Mouse (Mus musculus) limb, embryonic 10.5 days (tissue): ENCODE results near the gene Stat4. TPM values are rescaled to one million over a fixed set of nuclear protein-coding genes. Genes with fewer than 3 reads are reported as not detected.

Experiments used
- DNase-seq: peaks from one replicate; pipeline ENCODE4 v3.0.0-alpha.2; 2017; ENCODE audit warnings: low spot score
- H3K27ac ChIP-seq: fragments of 300-500 bp; sonication (generic); 2 replicates; pipeline ENCODE4 v1.5.1; 2016; ENCODE audit warnings: mild to moderate bottlenecking
- H3K27me3 ChIP-seq: fragments of 300-500 bp; sonication (generic); 2 replicates; pipeline ENCODE4 v1.6.1; 2016; ENCODE audit warnings: low read depth, mild to moderate bottlenecking; ENCODE audit not compliant: poor library complexity, severe bottlenecking
- H3K36me3 ChIP-seq: fragments of 300-500 bp; sonication (generic); 2 replicates; pipeline ENCODE4 v1.6.1; 2016; ENCODE audit warnings: mild to moderate bottlenecking, moderate library complexity
- H3K4me1 ChIP-seq: fragments of 300-500 bp; sonication (generic); 2 replicates; pipeline ENCODE4 v1.6.1; 2016
- H3K4me3 ChIP-seq: fragments of 300-500 bp; sonication (generic); 2 replicates; pipeline ENCODE4 v1.5.1; 2016; ENCODE audit warnings: mild to moderate bottlenecking, moderate library complexity
- H3K9me3 ChIP-seq: fragments of 300-500 bp; sonication (generic); replicated peaks from 2 replicates; pipeline ENCODE4 v1.6.1; 2016; ENCODE audit warnings: mild to moderate bottlenecking
- WGBS: fragments of 180-500 bp; shearing (Covaris S2); methylation state at CpG from one replicate; pipeline ENCODE4 v1.1.7; 2016; 5-methylcytosine and 5-hydroxymethylcytosine counted together
- polyA plus RNA-seq: library from polyadenylated mRNA; unstranded; fragments of >200 nt; fragmentation: Nextera tagmentation; extraction: Ambion mirVana; gene quantifications from 2 replicates; pipeline ENCODE4 v1.2.1, GENCODE M21; 2016

Gene Stat4
- polyA plus RNA-seq = 1.1 and 1.9 TPM in 2 replicates

DNA sequence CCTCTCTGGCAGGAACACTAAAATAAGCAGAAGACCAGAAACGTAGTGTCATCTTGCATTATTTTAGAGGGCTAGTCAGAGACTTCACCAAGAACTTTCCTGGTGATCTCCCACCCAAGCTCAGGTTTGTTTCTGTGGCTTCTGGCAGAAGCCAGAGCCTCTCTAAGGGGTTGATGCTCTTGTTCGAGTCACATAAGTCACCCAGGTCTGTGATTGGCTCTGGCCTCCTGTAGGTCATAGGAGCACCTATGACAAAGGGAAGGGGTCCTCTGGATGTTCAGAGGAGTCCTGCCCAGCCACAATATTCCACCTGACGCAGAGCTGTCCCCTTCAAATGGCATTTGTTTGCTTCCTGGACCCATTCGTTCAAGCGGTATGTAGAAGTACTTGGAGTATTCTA is at the start of gene Stat4:
TSS of gene Stat4 (plus strand) at position 301 of the 400 bp plus-strand sequence.
- H3K27me3 ChIP-seq = no peaks in the 10 kb centered on the region
- H3K27ac ChIP-seq = no peak within 1 kb of the TSS
- 94% methylated on average over 5 of the region's 5 CpGs for WGBS
- H3K4me3 ChIP-seq = no peak within 1 kb of the TSS
- no peaks in the 10 kb centered on the region for H3K36me3 ChIP-seq
- no peaks in the 10 kb centered on the region for H3K4me1 ChIP-seq
- no peaks in the 10 kb centered on the region for H3K9me3 ChIP-seq
- no peak for DNase-seq

GRCm38 (mm10) chr1:51938357-51938756 is 48.6 kb upstream of the Stat4 start:
- 91% methylated on average over 7 of the region's 7 CpGs for WGBS

GRCm38 (mm10) chr1:51944755-51945154 is 42.2 kb upstream of the Stat4 start:
- H3K27me3 ChIP-seq = no peaks in the 10 kb centered on the region
- H3K9me3 ChIP-seq = no peaks in the 10 kb centered on the region
- H3K36me3 ChIP-seq = no peaks in the 10 kb centered on the region
- H3K4me3 ChIP-seq = no peak overlapping the region
- peak; percentile 63 for DNase-seq
- 45% methylated on average over 5 of the region's 5 CpGs for WGBS
- H3K4me1 ChIP-seq = no peaks in the 10 kb centered on the region
- no peak overlapping the region for H3K27ac ChIP-seq

More at GRCm38 (mm10) chr1:51938357-51938756, 48.6 kb upstream of the Stat4 start:
- Histone ChIP-seq H3K9me3 (no peaks in the 10 kb centered on the region), H3K27ac (no peak overlapping the region), H3K4me1 (no peaks in the 10 kb centered on the region), H3K36me3 (no peaks in the 10 kb centered on the region), H3K4me3 (no peak overlapping the region), H3K27me3 (no peaks in the 10 kb centered on the region)
- DNase-seq = no peak

GRCm38 (mm10) chr1:51947116-51947515 is 39.8 kb upstream of the Stat4 start:
- H3K36me3 ChIP-seq = no peaks in the 10 kb centered on the region
- no peaks in the 10 kb centered on the region for H3K9me3 ChIP-seq
- DNase-seq = no peak
- H3K27me3 ChIP-seq = no peaks in the 10 kb centered on the region
- H3K27ac ChIP-seq = no peak overlapping the region
- H3K4me1 ChIP-seq = no peaks in the 10 kb centered on the region
- H3K4me3 ChIP-seq = no peak overlapping the region
- WGBS = 93% methylated on average over 4 of the region's 4 CpGs

- Histone ChIP-seq H3K4me1 (no peaks in the 10 kb centered on the region), H3K27ac (no peak overlapping the region), H3K9me3 (no peaks in the 10 kb centered on the region), H3K27me3 (no peaks in the 10 kb centered on the region), H3K36me3 (no peaks in the 10 kb centered on the region), H3K4me3 (no peak overlapping the region)
- DNase-seq = no peak
- WGBS = 94% methylated on average over 2 of the region's 2 CpGs
Observed at GRCm38 (mm10) chr1:51964647-51965046, 22.3 kb upstream of the Stat4 start.

DNA sequence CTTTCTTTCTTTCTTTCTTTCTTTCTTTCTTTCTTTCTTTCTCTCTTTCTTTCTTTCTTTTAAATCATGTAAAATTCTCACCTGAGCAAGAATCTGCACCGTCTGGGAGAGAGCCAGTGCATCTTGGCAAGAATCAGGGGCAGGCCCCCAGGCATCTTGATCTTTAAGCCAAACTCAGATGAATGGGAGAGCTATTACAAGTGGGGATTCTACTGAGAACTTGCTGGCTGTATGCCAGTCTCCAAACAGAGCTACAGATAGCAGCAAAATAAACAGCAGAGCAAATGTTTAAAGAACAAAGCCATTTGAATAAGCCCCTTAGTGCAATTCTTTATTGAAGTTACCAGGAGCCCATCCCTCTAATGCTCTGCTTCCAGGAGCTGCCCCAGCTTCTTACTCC is 18.0 kb upstream of the Stat4 start:
- Histone ChIP-seq H3K36me3 (no peaks in the 10 kb centered on the region), H3K4me1 (no peaks in the 10 kb centered on the region), H3K27me3 (no peaks in the 10 kb centered on the region), H3K4me3 (no peak overlapping the region), H3K27ac (no peak overlapping the region), H3K9me3 (no peaks in the 10 kb centered on the region)
- no peak for DNase-seq
- 63% methylated on average over 1 of the region's 1 CpGs for WGBS

GRCm38 (mm10) chr1:51970182-51970581 is 16.8 kb upstream of the Stat4 start:
- no peaks in the 10 kb centered on the region for H3K9me3 ChIP-seq
- no peaks in the 10 kb centered on the region for H3K36me3 ChIP-seq
- no peaks in the 10 kb centered on the region for H3K27me3 ChIP-seq
- no peaks in the 10 kb centered on the region for H3K4me1 ChIP-seq
- no peak overlapping the region for H3K4me3 ChIP-seq
- no peak for DNase-seq
- 89% methylated on average over 6 of the region's 6 CpGs for WGBS
- H3K27ac ChIP-seq = no peak overlapping the region

GRCm38 (mm10) chr1:51975589-51975988 is 11.4 kb upstream of the Stat4 start:
- DNase-seq = no peak
- no peaks in the 10 kb centered on the region for H3K4me1 ChIP-seq
- 80% methylated on average over 5 of the region's 5 CpGs for WGBS

DNA sequence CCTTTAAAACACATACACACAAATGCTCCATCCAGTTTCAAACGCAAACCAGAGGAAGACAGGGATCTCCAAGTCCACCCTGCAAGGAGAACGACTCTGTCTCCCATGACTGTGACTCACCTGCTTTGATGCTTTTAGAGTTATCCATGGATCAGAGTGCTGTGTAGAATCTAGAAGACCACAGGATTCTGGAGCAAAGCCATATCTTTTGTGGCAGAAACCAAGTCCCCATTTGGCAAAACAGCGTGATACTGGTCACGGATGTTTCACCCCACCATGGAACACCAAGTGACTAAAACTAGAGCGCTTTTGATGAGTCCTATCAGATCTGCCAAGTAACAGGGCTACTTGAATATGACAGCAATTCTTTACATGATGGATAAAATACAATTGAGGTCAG is 7.9 kb upstream of the Stat4 start:
- Histone ChIP-seq H3K4me3 (no peak overlapping the region), H3K36me3 (no peaks in the 10 kb centered on the region), H3K9me3 (no peaks in the 10 kb centered on the region), H3K27ac (no peak overlapping the region), H3K4me1 (no peaks in the 10 kb centered on the region), H3K27me3 (no peaks in the 10 kb centered on the region)
- DNase-seq = no peak
- 96% methylated on average over 5 of the region's 5 CpGs for WGBS

More at GRCm38 (mm10) chr1:51975589-51975988, 11.4 kb upstream of the Stat4 start:
- H3K9me3 ChIP-seq = no peaks in the 10 kb centered on the region
- no peaks in the 10 kb centered on the region for H3K36me3 ChIP-seq
- no peak overlapping the region for H3K4me3 ChIP-seq
- no peak overlapping the region for H3K27ac ChIP-seq
- H3K27me3 ChIP-seq = no peaks in the 10 kb centered on the region

DNA sequence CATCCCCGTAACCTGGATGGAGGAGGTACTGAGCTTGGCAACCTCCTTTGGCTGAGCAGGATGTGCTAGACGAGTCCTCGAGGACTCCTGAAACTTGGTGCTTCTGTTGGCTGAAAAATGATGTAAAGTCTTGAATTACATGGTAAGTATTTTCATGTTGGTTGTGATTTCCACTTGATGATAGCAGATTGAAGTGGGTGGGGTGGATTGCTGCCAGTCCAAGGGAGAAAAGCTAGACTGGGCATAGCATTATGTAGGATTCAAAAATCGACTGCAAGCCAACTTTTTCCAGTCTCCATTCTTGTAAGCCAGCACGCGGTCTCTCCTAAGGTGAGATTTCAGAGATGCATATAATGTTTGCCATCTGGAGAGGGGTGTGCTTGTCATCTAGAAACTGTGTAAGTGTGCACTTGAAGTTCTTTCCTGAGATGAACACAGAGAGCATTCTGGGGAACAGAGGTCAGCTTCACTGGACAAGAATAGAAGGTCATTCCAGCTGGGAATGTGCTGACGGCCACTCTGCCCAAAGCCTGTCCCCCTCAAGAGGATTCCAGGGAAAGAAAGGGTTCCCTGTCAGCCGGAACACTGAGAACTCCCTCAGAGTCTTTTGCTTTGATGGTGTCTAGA is 5.1 kb downstream of the Stat4 start:
- no peaks in the 10 kb centered on the region for H3K9me3 ChIP-seq
- 82% methylated on average over 8 of the region's 8 CpGs for WGBS

GRCm38 (mm10) chr1:51996056-51996455 is 9.1 kb downstream of the Stat4 start:
- Histone ChIP-seq H3K9me3 (no peaks in the 10 kb centered on the region), H3K27ac (no peak overlapping the region), H3K4me1 (peaks cover 13% of the 10 kb centered on the region), H3K36me3 (no peaks in the 10 kb centered on the region), H3K4me3 (no peak overlapping the region), H3K27me3 (no peaks in the 10 kb centered on the region)
- DNase-seq = no peak
- WGBS = 75% methylated on average over 3 of the region's 3 CpGs

More for the DNA sequence above, 5.1 kb downstream of the Stat4 start:
- Histone ChIP-seq H3K4me3 (no peak overlapping the region), H3K4me1 (peaks cover 10% of the 10 kb centered on the region), H3K27ac (no peak overlapping the region), H3K27me3 (no peaks in the 10 kb centered on the region), H3K36me3 (no peaks in the 10 kb centered on the region)
- no peak for DNase-seq

DNA sequence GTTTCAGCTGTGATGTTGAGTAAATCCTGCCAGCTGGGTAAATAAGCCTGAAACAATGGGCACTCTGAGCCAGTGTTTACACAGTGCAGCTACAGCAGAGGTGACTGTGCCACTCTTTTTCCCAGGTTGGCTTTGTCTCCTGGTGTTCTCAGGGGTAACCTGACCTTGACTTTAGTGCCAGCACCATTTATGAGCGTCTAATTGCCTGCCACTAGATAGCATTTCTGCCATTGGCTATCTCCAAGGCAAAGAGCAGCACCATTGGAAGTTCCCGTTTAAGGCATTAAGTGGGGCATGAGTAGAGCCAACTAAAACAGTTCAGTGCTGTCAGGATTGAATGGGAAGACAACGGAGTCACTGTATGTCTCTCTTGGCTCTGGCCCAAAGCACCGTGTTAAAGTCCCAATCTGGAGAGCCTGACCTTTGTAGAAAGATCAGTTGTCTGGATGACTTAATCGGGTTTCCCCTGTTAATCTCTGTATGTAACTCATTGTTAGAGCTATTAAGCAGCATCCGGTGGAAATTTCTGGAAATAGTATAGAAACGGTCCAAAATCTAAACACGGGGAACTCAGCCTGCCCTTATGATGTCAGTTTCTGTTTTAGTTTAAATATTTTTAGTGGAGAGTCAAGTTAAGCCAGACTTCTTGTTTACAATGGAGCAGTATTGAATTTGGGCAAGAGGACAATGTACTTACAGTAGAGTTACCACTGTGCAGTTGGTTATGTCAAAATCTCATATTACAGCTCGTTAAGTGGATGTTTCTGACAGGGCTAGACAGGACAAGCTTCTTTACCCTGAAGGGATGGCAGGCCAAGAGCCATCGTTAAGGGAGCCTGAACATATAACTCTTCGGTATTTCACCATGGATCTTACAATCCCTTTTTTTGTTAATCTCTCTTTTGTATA is 10.1 kb downstream of the Stat4 start:
- H3K9me3 ChIP-seq = no peaks in the 10 kb centered on the region
- H3K36me3 ChIP-seq = no peaks in the 10 kb centered on the region
- no peaks in the 10 kb centered on the region for H3K27me3 ChIP-seq
- H3K4me1 ChIP-seq = peaks cover 13% of the 10 kb centered on the region
- H3K4me3 ChIP-seq = no peak overlapping the region
- DNase-seq = no peak
- 70% methylated on average over 11 of the region's 11 CpGs for WGBS
- no peak overlapping the region; the same call in 1 of the 2 replicates for H3K27ac ChIP-seq

DNA sequence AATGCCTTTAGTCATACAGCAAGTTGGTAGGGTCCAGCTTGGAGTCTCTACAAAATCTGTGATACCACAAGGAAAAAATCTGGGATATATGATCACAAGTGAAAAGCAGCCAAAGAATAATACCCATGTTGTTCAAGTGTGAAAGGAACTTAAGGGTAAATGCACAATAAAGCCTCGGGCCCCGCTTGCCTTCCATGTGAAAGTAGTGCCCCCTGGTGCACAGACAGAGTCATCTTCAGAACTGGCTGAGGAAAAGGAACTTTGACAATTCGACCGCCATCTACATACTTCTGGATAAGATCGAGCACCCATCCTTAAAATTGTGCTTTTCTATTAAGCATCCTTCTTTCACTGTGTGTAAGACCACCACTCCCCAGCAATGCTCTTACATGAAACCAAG is 11.6 kb downstream of the Stat4 start:
- no peak overlapping the region for H3K27ac ChIP-seq
- no peaks in the 10 kb centered on the region for H3K27me3 ChIP-seq
- DNase-seq = no peak
- no peaks in the 10 kb centered on the region for H3K36me3 ChIP-seq
- no peak overlapping the region for H3K4me3 ChIP-seq
- 54% methylated on average over 5 of the region's 5 CpGs for WGBS
- H3K9me3 ChIP-seq = no peaks in the 10 kb centered on the region
- peaks cover 13% of the 10 kb centered on the region for H3K4me1 ChIP-seq
